Mouse (Mus musculus) kidney, adult 2 months (tissue): ENCODE results near the gene Slc33a1. TPM values are rescaled to one million over a fixed set of nuclear protein-coding genes. Genes with fewer than 3 reads are reported as not detected.

ENCODE experiments used
- DNase-seq: peaks from one replicate; pipeline ENCODE4 v3.0.0; 2021
- H3K27ac ChIP-seq: fragments of 200-500 bp; 2 replicates; pipeline ENCODE4 v1.5.1; 2012; ENCODE audit warnings: low read depth, low read length, control low read depth, inconsistent platforms; ENCODE audit not compliant: insufficient read depth
- H3K27me3 ChIP-seq: fragments of 200-500 bp; replicated peaks from 2 replicates; pipeline ENCODE4 v1.6.1; 2012; ENCODE audit warnings: mild to moderate bottlenecking, moderate library complexity, low read length, inconsistent platforms; ENCODE audit not compliant: control insufficient read depth, insufficient read depth
- H3K36me3 ChIP-seq: fragments of 200-500 bp; 2 replicates; pipeline ENCODE4 v1.6.1; 2012; ENCODE audit warnings: mild to moderate bottlenecking, moderate library complexity, low read length, inconsistent platforms; ENCODE audit not compliant: control insufficient read depth, insufficient read depth
- H3K4me1 ChIP-seq: fragments of 200-500 bp; 2 replicates; pipeline ENCODE4 v1.6.1; 2011; ENCODE audit warnings: low read length; ENCODE audit not compliant: control insufficient read depth, insufficient read depth
- H3K4me3 ChIP-seq: fragments of 200-500 bp; 2 replicates; pipeline ENCODE4 v1.5.1; 2011; ENCODE audit warnings: mild to moderate bottlenecking, low read depth, low read length, control low read depth; ENCODE audit not compliant: insufficient read depth
- CTCF ChIP-seq: fragments of 200-500 bp; conservative IDR thresholded peaks from 2 replicates; pipeline ENCODE4 v1.5.1; 2011; ENCODE audit warnings: low read depth, mild to moderate bottlenecking, control low read depth, low read length, moderate library complexity, mixed read lengths; ENCODE audit not compliant: insufficient read depth, insufficient read length
- POLR2A ChIP-seq: fragments of 200-500 bp; IDR thresholded peaks from one replicate; pipeline ENCODE4 v1.6.1; 2011; ENCODE audit warnings: low read depth, low read length, control low read depth
- WGBS: fragments of 180-500 bp; shearing (Covaris S2); methylation state at CpG from one replicate; pipeline ENCODE4 v1.1.7; 2018; 5-methylcytosine and 5-hydroxymethylcytosine counted together
- polyA plus RNA-seq: library from polyadenylated mRNA; depleted of rRNA; stranded (reverse); fragments of >200 nt; gene quantifications from 2 replicates; pipeline ENCODE4 v1.2.3, GENCODE M21; 2012; rRNA removed

Gene Slc33a1
- polyA plus RNA-seq, 1 experiment, result 43.0 TPM

GRCm38 (mm10) chr3:63897177-63897576 is 67.4 kb downstream of the Slc33a1 start:
- Histone ChIP-seq H3K27me3 (no peaks in the 10 kb centered on the region), H3K27ac (no peak overlapping the region), H3K36me3 (no peaks in the 10 kb centered on the region), H3K4me3 (no peak overlapping the region), H3K4me1 (peaks cover 14% of the 10 kb centered on the region; the same call in 1 of the 2 replicates)
- no peak for TF ChIP-seq CTCF
- no peak for TF ChIP-seq POLR2A
- no peak for DNase-seq
- WGBS, result 18% methylated on average over 1 of the region's 1 CpGs

DNA sequence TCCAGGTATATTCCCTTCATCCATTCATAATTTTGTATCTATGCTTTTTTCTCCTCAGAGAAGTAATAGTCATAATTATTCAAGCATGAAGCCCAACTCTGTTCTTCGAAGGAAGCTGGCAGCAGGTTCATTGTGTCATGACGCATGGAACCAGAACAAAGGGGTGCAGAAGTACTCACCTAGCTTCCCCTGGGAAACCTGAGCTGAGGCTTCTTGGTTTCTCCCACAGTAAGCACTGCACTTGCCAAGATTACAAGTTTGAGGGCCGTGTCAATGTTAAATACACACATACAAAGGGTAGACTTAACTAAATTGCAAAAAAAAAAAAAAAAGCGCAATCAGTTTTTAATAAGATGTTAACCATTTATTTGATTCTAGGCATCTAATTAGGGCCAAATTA is 68.3 kb downstream of the Slc33a1 start:
- WGBS, result 60% methylated on average over 4 of the region's 4 CpGs
- no peak overlapping the region for H3K27ac ChIP-seq
- DNase-seq, result no peak
- no peak overlapping the region for H3K4me3 ChIP-seq
- peaks cover 14% of the 10 kb centered on the region; the same call in 1 of the 2 replicates for H3K4me1 ChIP-seq
- no peaks in the 10 kb centered on the region for H3K36me3 ChIP-seq
- no peaks in the 10 kb centered on the region for H3K27me3 ChIP-seq
- TF ChIP-seq POLR2A, result no peak

- DNase-seq, result no peak
- H3K4me1 ChIP-seq, result peaks cover 14% of the 10 kb centered on the region; the same call in 1 of the 2 replicates
- H3K4me3 ChIP-seq, result no peak overlapping the region
- no peaks in the 10 kb centered on the region for H3K27me3 ChIP-seq
- no peaks in the 10 kb centered on the region for H3K36me3 ChIP-seq
- H3K27ac ChIP-seq, result no peak overlapping the region
- 49% methylated on average over 2 of the region's 2 CpGs for WGBS
- TF ChIP-seq CTCF (no peak), POLR2A (no peak)
These were observed 68.8 kb downstream of the Slc33a1 start for GRCm38 (mm10) chr3:63895786-63896185.

GRCm38 (mm10) chr3:63893677-63894076 is 70.9 kb downstream of the Slc33a1 start:
- Histone ChIP-seq H3K4me1 (peaks cover 11% of the 10 kb centered on the region; the same call in 1 of the 2 replicates), H3K27me3 (no peaks in the 10 kb centered on the region), H3K4me3 (peak overlapping the region; percentile 52), H3K36me3 (no peaks in the 10 kb centered on the region), H3K27ac (peak overlapping the region; percentile 45; the same call in 1 of the 2 replicates)
- WGBS, result 11% methylated on average over 7 of the region's 7 CpGs
- TF ChIP-seq POLR2A (no peak), CTCF (no peak)
- peak; percentile 79 for DNase-seq

GRCm38 (mm10) chr3:63892154-63892553 is 72.4 kb downstream of the Slc33a1 start:
- TF ChIP-seq CTCF, result no peak
- TF ChIP-seq POLR2A, result no peak
- Histone ChIP-seq H3K36me3 (no peaks in the 10 kb centered on the region), H3K27me3 (no peaks in the 10 kb centered on the region), H3K4me3 (no peak overlapping the region), H3K4me1 (peaks cover 8% of the 10 kb centered on the region; the same call in 1 of the 2 replicates), H3K27ac (no peak overlapping the region)
- no peak for DNase-seq
- 27% methylated on average over 3 of the region's 3 CpGs for WGBS

Other genes starting within 250 kb of the Slc33a1 start
- 0.84 and 1.2 TPM in 2 replicates for gene Plch1, start 65.3 kb downstream of the Slc33a1 start, polyA plus RNA-seq
- 4.5 and 6.1 TPM in 2 replicates for gene E130311K13Rik, start 35.3 kb downstream of the Slc33a1 start, polyA plus RNA-seq
- 3.5 and 5.1 TPM in 2 replicates for gene Gmps, start 11.3 kb upstream of the Slc33a1 start, polyA plus RNA-seq
- 0.02 and 0.03 TPM in 2 replicates for gene Vmn2r1, start 116.8 kb upstream of the Slc33a1 start, polyA plus RNA-seq
- not detected in 2 replicates for gene Vmn2r2, start 177.2 kb upstream of the Slc33a1 start, polyA plus RNA-seq